Mouse (Mus musculus) cerebellum, adult 2 months (tissue): Measurements from ENCODE around the gene Tgfb2. TPM values are rescaled to one million over a fixed set of nuclear protein-coding genes. Genes with fewer than 3 reads are reported as not detected.

ENCODE experiments used
- DNase-seq, 2 experiments: peaks; one replicate each; pipeline ENCODE4 v3.0.0; 2021
- H3K27ac ChIP-seq: fragments of 200-500 bp; 2 replicates; pipeline ENCODE4 v1.5.1; 2012; ENCODE audit warnings: low read length, control low read depth, inconsistent platforms; ENCODE audit not compliant: insufficient read depth
- H3K27me3 ChIP-seq: fragments of 200-500 bp; 2 replicates; pipeline ENCODE4 v1.6.1; 2012; ENCODE audit warnings: inconsistent platforms, mild to moderate bottlenecking, low read length, moderate library complexity; ENCODE audit not compliant: control insufficient read depth, insufficient read depth
- H3K4me1 ChIP-seq: fragments of 200-500 bp; 2 replicates; pipeline ENCODE4 v1.6.1; 2011; ENCODE audit warnings: low read length; ENCODE audit not compliant: control insufficient read depth, insufficient read depth
- H3K4me3 ChIP-seq: fragments of 200-500 bp; replicated peaks from 2 replicates; pipeline ENCODE3; 2011; ENCODE audit warnings: mild to moderate bottlenecking, low read depth, low read length, control low read depth; ENCODE audit not compliant: insufficient read depth
- CTCF ChIP-seq: fragments of 200-500 bp; IDR thresholded peaks from 2 replicates; pipeline ENCODE4 v1.5.1; 2011; ENCODE audit warnings: low read depth, mild to moderate bottlenecking, control low read depth, low read length, moderate library complexity, borderline replicate concordance; ENCODE audit not compliant: insufficient read depth
- POLR2A ChIP-seq: fragments of 200-500 bp; IDR thresholded peaks from 2 replicates; pipeline ENCODE4 v1.6.1; 2011; ENCODE audit warnings: low read length, control low read depth, borderline replicate concordance; ENCODE audit not compliant: insufficient read depth
- WGBS: fragments of 180-500 bp; shearing (Covaris S2); methylation state at CpG from one replicate; pipeline ENCODE4 v1.1.7; 2018; 5-methylcytosine and 5-hydroxymethylcytosine counted together
- polyA plus RNA-seq: library from polyadenylated mRNA; depleted of rRNA; stranded (reverse); fragments of >200 nt; gene quantifications from 2 replicates; pipeline ENCODE4 v1.2.3, GENCODE M21; 2012

Gene Tgfb2
- polyA plus RNA-seq, 1 experiment = 4.0 TPM

DNA sequence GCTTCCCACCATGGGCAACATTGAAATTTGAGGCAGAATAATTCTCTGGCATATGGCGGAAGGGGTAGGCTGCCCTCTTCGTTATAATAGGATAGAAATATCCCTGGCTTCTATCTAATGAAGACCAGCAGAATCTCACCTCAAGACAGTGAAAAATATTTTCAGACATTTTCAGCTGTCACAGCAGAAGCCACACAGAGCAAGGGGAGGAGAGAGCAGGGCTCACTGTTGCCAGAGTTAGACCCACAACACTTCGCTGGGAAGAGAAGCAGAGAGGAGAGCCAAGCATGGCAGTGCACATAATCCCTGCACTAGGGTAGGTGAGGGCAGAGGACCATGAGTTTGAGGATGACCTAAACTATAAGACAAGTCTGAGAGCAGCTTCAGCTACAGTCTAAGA lies 5.3 kb downstream of the Tgfb2 start:
- H3K27ac ChIP-seq = no peak overlapping the region
- TF ChIP-seq POLR2A (no peak), CTCF (no peak)
- DNase-seq = no peak
- 54% methylated on average over 3 of the region's 3 CpGs for WGBS
- H3K4me1 ChIP-seq = no peaks in the 10 kb centered on the region
- H3K27me3 ChIP-seq = no peaks in the 10 kb centered on the region
- no peak overlapping the region for H3K4me3 ChIP-seq

DNA sequence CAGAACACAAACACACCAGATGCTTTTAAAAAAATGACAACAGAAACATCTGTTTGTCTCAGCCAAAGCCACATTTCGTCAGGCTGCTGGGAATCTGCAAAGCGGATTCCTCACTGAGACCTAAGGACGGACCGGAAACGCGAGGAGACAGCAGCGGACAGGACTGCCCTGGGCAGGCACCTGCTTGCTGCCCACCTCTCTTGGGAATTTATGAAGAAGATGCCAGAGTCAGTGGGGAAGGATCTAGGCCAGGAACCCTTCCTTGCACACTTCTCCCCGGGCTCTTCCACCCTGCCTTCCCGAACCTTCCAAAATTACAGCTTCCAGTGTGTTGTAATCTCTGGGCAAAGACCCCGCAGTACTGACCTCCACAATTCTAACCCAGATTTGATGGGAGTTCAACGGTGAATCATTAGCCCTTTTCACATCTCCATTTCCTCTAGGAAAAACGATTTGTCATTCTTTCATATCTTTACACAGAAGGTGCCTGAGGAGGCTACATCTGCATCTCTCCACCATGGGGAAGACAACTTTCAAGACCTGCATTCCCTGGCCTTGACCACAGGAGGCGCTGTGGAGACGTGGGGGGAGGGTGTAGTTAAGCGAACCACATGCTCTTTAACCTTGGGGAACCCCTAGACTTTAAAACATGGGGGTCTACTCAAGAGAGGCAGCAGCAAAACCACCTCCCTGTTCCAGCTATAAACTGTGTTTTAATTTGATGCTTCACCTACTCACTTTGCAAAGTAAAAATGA lies 7.0 kb downstream of the Tgfb2 start:
- Histone ChIP-seq H3K27me3 (no peaks in the 10 kb centered on the region), H3K4me3 (no peak overlapping the region), H3K4me1 (no peaks in the 10 kb centered on the region), H3K27ac (no peak overlapping the region)
- 0 out of 2 replicates have a peak, but pooled peaks have one; percentile 14 for TF ChIP-seq CTCF
- no peak for TF ChIP-seq POLR2A
- 79% methylated on average over 15 of the region's 15 CpGs for WGBS
- DNase-seq = no peak

GRCm38 (mm10) chr1:186696231-186696630 lies 9.6 kb downstream of the Tgfb2 start:
- no peak for TF ChIP-seq POLR2A
- no peak for TF ChIP-seq CTCF
- Histone ChIP-seq H3K4me1 (no peaks in the 10 kb centered on the region), H3K27ac (no peak overlapping the region), H3K4me3 (no peak overlapping the region), H3K27me3 (no peaks in the 10 kb centered on the region)
- 81% methylated on average over 9 of the region's 9 CpGs for WGBS
- no peak for DNase-seq

DNA sequence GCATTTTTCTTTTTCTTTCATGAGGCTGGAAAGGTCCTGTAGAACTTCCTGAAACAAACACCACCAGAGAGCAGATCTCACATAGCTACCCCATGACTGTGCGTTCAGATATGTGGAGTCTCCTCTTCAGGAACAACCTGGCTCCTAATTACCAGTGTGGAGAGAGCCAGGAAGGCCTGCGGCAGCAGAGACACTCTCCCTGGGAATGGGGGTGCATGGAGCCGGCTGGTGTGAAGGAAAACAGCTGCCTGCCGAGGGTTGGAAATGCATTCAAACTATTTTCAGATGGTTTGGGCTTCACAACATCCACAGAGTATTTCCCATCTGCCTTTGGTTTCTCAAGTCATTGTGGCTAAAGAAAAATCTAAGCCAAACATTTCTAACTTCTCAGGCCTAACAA lies 10.4 kb downstream of the Tgfb2 start:
- no peak for DNase-seq
- TF ChIP-seq CTCF (no peak), POLR2A (no peak)
- Histone ChIP-seq H3K27ac (no peak overlapping the region), H3K4me3 (no peak overlapping the region), H3K4me1 (no peaks in the 10 kb centered on the region), H3K27me3 (no peaks in the 10 kb centered on the region)
- 69% methylated on average over 4 of the region's 4 CpGs for WGBS

GRCm38 (mm10) chr1:186692370-186692769 lies 13.4 kb downstream of the Tgfb2 start:
- Histone ChIP-seq H3K27me3 (no peaks in the 10 kb centered on the region), H3K27ac (no peak overlapping the region), H3K4me1 (no peaks in the 10 kb centered on the region), H3K4me3 (no peak overlapping the region)
- 85% methylated on average over 4 of the region's 4 CpGs for WGBS
- no peak for DNase-seq
- TF ChIP-seq CTCF (no peak), POLR2A (no peak)

DNA sequence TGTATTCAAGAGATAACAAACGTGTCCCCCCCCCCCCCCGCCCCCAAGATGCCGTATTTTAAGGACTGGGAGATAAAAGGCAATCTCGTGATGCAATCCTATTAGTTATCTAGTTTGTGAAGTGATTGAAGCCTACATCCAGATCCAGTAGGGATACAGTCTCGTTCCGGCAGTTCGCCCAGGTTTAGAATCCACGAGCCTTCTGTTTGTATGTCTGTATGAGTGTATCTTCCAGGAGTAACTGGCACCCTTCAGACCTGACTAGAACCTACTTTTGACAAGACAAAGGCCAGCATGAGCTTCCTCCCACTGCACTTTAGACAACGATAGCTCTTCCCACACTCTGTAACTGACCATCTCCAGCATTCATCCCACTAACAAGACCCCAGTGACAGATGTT lies 14.1 kb downstream of the Tgfb2 start:
- no peak overlapping the region for H3K27ac ChIP-seq

GRCm38 (mm10) chr1:186684041-186684440 lies 21.7 kb downstream of the Tgfb2 start:
- Histone ChIP-seq H3K27ac (no peak overlapping the region), H3K4me1 (no peaks in the 10 kb centered on the region; the same call in 1 of the 2 replicates), H3K4me3 (no peak overlapping the region), H3K27me3 (no peaks in the 10 kb centered on the region)
- WGBS = 97% methylated on average over 3 of the region's 3 CpGs
- DNase-seq = no peak
- no peak for TF ChIP-seq CTCF

More for the DNA sequence above, 14.1 kb downstream of the Tgfb2 start:
- WGBS = 88% methylated on average over 9 of the region's 9 CpGs
- TF ChIP-seq POLR2A (no peak), CTCF (no peak)
- no peak for DNase-seq
- H3K4me1 ChIP-seq = no peaks in the 10 kb centered on the region
- no peaks in the 10 kb centered on the region for H3K27me3 ChIP-seq
- no peak overlapping the region for H3K4me3 ChIP-seq

DNA sequence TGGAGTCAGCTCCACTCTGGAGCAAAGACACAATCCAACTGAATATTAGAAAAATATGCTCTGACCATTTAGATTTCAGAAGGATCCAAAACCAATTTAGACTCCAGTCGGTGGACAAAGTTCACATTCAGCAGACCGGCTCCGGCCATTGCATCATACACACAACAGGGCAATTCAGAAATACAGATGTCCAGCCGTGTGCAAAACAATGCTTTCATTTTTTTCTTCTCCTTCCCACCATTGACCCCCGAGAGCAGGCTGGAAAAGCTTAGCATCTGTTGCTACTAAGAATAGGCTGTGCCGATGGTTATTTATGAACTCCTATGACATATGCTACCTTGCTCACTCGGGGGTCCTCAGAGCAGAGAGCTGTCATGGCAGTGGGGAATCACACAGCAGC lies 23.2 kb downstream of the Tgfb2 start:
- no peak for TF ChIP-seq POLR2A
- no peak overlapping the region for H3K27ac ChIP-seq
- no peaks in the 10 kb centered on the region; the same call in 1 of the 2 replicates for H3K4me1 ChIP-seq
- peak in 1 of 2 experiments; percentile 10 for DNase-seq
- WGBS = 11% methylated on average over 7 of the region's 7 CpGs
- no peaks in the 10 kb centered on the region for H3K27me3 ChIP-seq
- no peak overlapping the region for H3K4me3 ChIP-seq
